Mouse (Mus musculus): ENCODE results near the gene Nrcam.

- no peak for TF ChIP-seq CTCF (IDR thresholded peaks at IDR 0.05; ENCODE audit: low read depth)
- no peak for TF ChIP-seq EP300 (IDR thresholded peaks at IDR 0.05; ENCODE audit: low read depth)
Measured at GRCm38 (mm10) chr12:44422867-44423255, 94.2 kb downstream of the Nrcam start.
